Mouse (Mus musculus): Measurements from ENCODE around the gene Ccdc174. TPM values are rescaled to one million over a fixed set of nuclear protein-coding genes. Genes with fewer than 3 reads are reported as not detected.

Ccdc174 gene
- polyA plus RNA-seq (2012; rRNA removed) = 7.2 and 7.7 TPM in 2 replicates

DNA sequence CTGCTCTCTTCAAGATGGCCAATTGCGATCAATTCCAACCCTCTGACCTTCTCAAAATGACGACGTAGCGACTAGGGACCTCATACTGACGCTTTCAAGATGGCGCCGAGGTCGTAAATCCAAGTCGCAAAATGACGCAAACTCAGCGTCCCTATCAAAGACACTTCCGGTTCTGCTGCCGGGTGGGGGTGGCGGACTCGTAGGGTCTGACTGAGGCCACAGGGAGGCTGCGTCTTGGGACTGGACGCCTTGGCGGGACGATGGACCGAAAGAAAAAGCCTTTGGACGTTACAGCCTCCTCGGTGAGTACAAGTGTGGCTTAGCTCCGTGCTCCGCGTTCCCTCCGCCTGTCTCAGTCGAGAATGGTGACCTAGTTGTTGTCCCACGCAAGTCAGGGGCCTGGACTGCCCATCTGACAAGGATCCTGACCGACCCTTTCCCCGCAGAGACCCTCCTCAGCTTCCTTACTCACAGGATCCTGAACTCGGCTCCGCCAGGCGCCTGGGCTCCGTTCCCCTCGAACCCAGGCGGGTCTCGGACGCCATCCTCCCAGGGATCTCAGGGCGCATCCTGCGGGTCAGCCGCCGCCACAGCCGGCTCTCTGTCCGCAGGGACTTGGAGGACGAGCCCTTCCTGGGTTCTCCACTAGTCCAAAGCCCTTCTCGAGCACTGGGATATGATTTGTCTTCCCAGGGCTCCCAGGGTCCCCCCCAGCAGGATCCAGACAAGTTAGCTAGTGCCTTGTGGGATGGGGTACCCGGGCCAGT is at the start of gene Ccdc174:
Gene Ccdc174, plus strand, starts transcription at position 169 of the 767 bp plus-strand sequence.

DNA sequence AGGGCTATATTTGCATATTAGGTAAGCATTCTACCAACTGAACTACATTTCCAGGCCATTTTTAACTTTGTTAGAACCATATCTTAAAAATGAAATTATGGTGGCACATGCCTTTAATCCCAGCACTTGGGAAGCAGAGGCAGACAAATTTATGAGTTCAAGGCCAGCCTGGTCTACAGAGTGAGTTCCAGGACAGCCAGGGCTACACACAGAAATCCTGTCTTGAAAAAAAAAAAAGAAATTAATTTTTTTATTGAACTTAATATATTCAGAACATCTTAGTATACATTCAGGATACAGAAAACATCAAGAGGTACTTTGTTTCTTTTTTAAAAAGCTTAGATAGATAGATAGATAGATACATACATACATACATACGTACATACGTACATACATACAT is 24.7 kb downstream of the Ccdc174 start, which contains the start of gene 4930590J08Rik:
Gene 4930590J08Rik, plus strand, starts transcription at position 301 of the 400 bp plus-strand sequence.

Other genes starting within 250 kb of the Ccdc174 start
- 7.0 and 8.7 TPM in 2 replicates for gene Slc6a6, start 194.0 kb upstream of the Ccdc174 start, polyA plus RNA-seq (2012; rRNA removed)
- 0.01 and 0.09 TPM in 2 replicates for gene Grip2, start 50.8 kb upstream of the Ccdc174 start, polyA plus RNA-seq (2012; rRNA removed)
- 0.17 and 0.18 TPM in 2 replicates for gene 4930590J08Rik, start 24.8 kb downstream of the Ccdc174 start, polyA plus RNA-seq (2012; rRNA removed)
- gene Fgd5, start 100.8 kb downstream of the Ccdc174 start, polyA plus RNA-seq (2012; rRNA removed) = 1.4 and 1.7 TPM in 2 replicates
- gene Nr2c2, start 213.3 kb downstream of the Ccdc174 start, polyA plus RNA-seq (2012; rRNA removed) = 6.5 and 7.7 TPM in 2 replicates

All from liver, embryonic 14 days (tissue).